Mouse (Mus musculus) heart, postnatal 10 days (tissue): ENCODE measurements around the gene Prkab1. TPM values are rescaled to one million over a fixed set of nuclear protein-coding genes. Genes with fewer than 3 reads are reported as not detected.
A peak's percentile ranks its signal among the peaks of the same experiment; 100 is the strongest.

Experiments used
- DNase-seq, 2 experiments: peaks; one replicate each; pipeline ENCODE4 v3.0.0; 2021
- intact Hi-C: fragments of 180-260 bp; cut with DNase I; formaldehyde crosslinking; loops from one replicate; pipeline ENCODE4 v1.15.1; 2025
- total RNA-seq, 2 experiments: library from RNA; stranded (reverse); gene quantifications; 2 replicates each; pipeline ENCODE4 v1.2.3; 2021

The Prkab1 gene
- total RNA-seq, result 10 to 100 TPM; 61.9 to 71.1 TPM

- intact Hi-C loops, result no loop called here
- DNase-seq, result peak; percentile 95 to 97
Measured at GRCm38 (mm10) chr5:116024327-116024739, at the start of gene Prkab1. Prkab1 (minus strand) TSS chr5:116024508.

- intact Hi-C loops, result no loop called here
- DNase-seq, result no peak
Measured at GRCm38 (mm10) chr5:116069618-116070017, 45.3 kb upstream of the Prkab1 start.

- no peak for DNase-seq
- intact Hi-C loops, result no loop called here
Measured at GRCm38 (mm10) chr5:116052826-116053225, 28.5 kb upstream of the Prkab1 start.

GRCm38 (mm10) chr5:116052171-116052570 is 27.9 kb upstream of the Prkab1 start:
- no peak for DNase-seq
- intact Hi-C loops, result no loop called here

GRCm38 (mm10) chr5:116049821-116050220 is 25.5 kb upstream of the Prkab1 start:
- DNase-seq, result no peak
- intact Hi-C loops, result no loop called here

GRCm38 (mm10) chr5:116048321-116048720 is 24.0 kb upstream of the Prkab1 start:
- no peak for DNase-seq
- intact Hi-C loops, result no loop called here

GRCm38 (mm10) chr5:116046246-116046645 is 21.9 kb upstream of the Prkab1 start:
- intact Hi-C loops, result no loop called here

GRCm38 (mm10) chr5:116045581-116045980 is 21.3 kb upstream of the Prkab1 start:
- intact Hi-C loops, result no loop called here
- no peak for DNase-seq

More at GRCm38 (mm10) chr5:116046246-116046645, 21.9 kb upstream of the Prkab1 start:
- no peak for DNase-seq

GRCm38 (mm10) chr5:116042241-116042640 is 17.9 kb upstream of the Prkab1 start:
- no peak for DNase-seq
- intact Hi-C loops, result no loop called here

GRCm38 (mm10) chr5:116039706-116040105 is 15.4 kb upstream of the Prkab1 start:
- DNase-seq, result no peak
- intact Hi-C loops, result loop anchor here (10.0 kb wide), 1 partner anchor 435 kb away; no protein-coding TSS in a partner anchor

- intact Hi-C loops, result loop anchor here (10.0 kb wide), 1 partner anchor 437 kb away; no protein-coding TSS in a partner anchor
- no peak for DNase-seq
Measured at GRCm38 (mm10) chr5:116037731-116038130, 13.4 kb upstream of the Prkab1 start.

- intact Hi-C loops, result loop anchor here (10.0 kb wide), 1 partner anchor 438 kb away; no protein-coding TSS in a partner anchor
- no peak for DNase-seq
Measured at GRCm38 (mm10) chr5:116036465-116036864, 12.2 kb upstream of the Prkab1 start.

GRCm38 (mm10) chr5:116031190-116031577 is 6.9 kb upstream of the Prkab1 start:
- intact Hi-C loops, result loop anchor here (2.0 to 10.0 kb wide), 3 partner anchors 92 to 444 kb away; no protein-coding TSS in a partner anchor
- DNase-seq, result peak; percentile 71 to 80

GRCm38 (mm10) chr5:116030566-116031189 is 6.4 kb upstream of the Prkab1 start:
- intact Hi-C loops, result loop anchor here (2.0 to 10.0 kb wide), 3 partner anchors 92 to 444 kb away; no protein-coding TSS in a partner anchor
- DNase-seq, result no peak

GRCm38 (mm10) chr5:116029071-116029470 is 4.8 kb upstream of the Prkab1 start:
- intact Hi-C loops, result no loop called here
- no peak for DNase-seq

- DNase-seq, result no peak
- intact Hi-C loops, result no loop called here
Measured at GRCm38 (mm10) chr5:116026561-116026960, 2.3 kb upstream of the Prkab1 start.

GRCm38 (mm10) chr5:116026107-116026506 is 1.8 kb upstream of the Prkab1 start:
- intact Hi-C loops, result no loop called here
- no peak for DNase-seq

GRCm38 (mm10) chr5:116023821-116024284 is 455 bp downstream of the Prkab1 start:
- intact Hi-C loops, result no loop called here
- no peak for DNase-seq

GRCm38 (mm10) chr5:116023251-116023661 is 1.1 kb downstream of the Prkab1 start:
- peak in 1 of 2 experiments; percentile 43 for DNase-seq
- intact Hi-C loops, result no loop called here

GRCm38 (mm10) chr5:116022658-116023200 is 1.6 kb downstream of the Prkab1 start:
- intact Hi-C loops, result no loop called here
- no peak for DNase-seq

- DNase-seq, result no peak
- intact Hi-C loops, result no loop called here
Measured at GRCm38 (mm10) chr5:116022131-116022530, 2.2 kb downstream of the Prkab1 start.

GRCm38 (mm10) chr5:116021552-116021951 is 2.8 kb downstream of the Prkab1 start:
- DNase-seq, result peak in 1 of 2 experiments; percentile 43
- intact Hi-C loops, result no loop called here
